Mouse (Mus musculus) olfactory bulb, adult 2 months (tissue): ENCODE measurements at regions not wholly inside any gene's neighbourhood (a gene's known extent, or its start where the extent isn't known, plus 50 kb on each side); places are given as distances from the start of the nearest gene placed in this dataset.

Experiments
- H3K27ac ChIP-seq: fragments of 200-500 bp; 2 replicates; pipeline ENCODE4 v1.5.1; 2012; ENCODE audit warnings: low read depth, low read length; ENCODE audit not compliant: insufficient read depth
- H3K4me1 ChIP-seq: fragments of 200-500 bp; 2 replicates; pipeline ENCODE4 v1.6.1; 2012; ENCODE audit warnings: low read length; ENCODE audit not compliant: control insufficient read depth, insufficient read depth
- H3K4me3 ChIP-seq: fragments of 200-500 bp; 2 replicates; pipeline ENCODE4 v1.5.1; 2012; ENCODE audit warnings: mild to moderate bottlenecking, low read depth, low read length, moderate library complexity; ENCODE audit not compliant: insufficient read depth
- CTCF ChIP-seq: fragments of 200-500 bp; IDR thresholded peaks from 2 replicates; pipeline ENCODE4 v1.5.1; 2012; ENCODE audit warnings: low read depth, mild to moderate bottlenecking, low read length, moderate library complexity; ENCODE audit not compliant: insufficient read depth
- POLR2A ChIP-seq: fragments of 200-500 bp; IDR thresholded peaks from 2 replicates; pipeline ENCODE4 v1.6.1; 2012; ENCODE audit warnings: mild to moderate bottlenecking, low read depth, low read length, moderate library complexity; ENCODE audit not compliant: insufficient read depth
- WGBS: fragments of 180-500 bp; shearing (Covaris S2); methylation state at CpG from one replicate; pipeline ENCODE4 v1.1.7; 2018; 5-methylcytosine and 5-hydroxymethylcytosine counted together

- no peak overlapping the region for H3K27ac ChIP-seq
- WGBS, result 95% methylated on average over 9 of the region's 9 CpGs
Observed at GRCm38 (mm10) chr14:58691129-58691828, 451.4 kb downstream of the 1700129C05Rik start.

GRCm38 (mm10) chr14:58687814-58688213 is 454.9 kb downstream of the 1700129C05Rik start:
- no peak for TF ChIP-seq CTCF
- TF ChIP-seq POLR2A, result no peak
- H3K27ac ChIP-seq, result no peak overlapping the region
- 89% methylated on average over 4 of the region's 4 CpGs for WGBS

More at GRCm38 (mm10) chr14:58691129-58691828, 451.4 kb downstream of the 1700129C05Rik start:
- Histone ChIP-seq H3K4me1 (no peaks in the 10 kb centered on the region), H3K4me3 (no peak overlapping the region)
- TF ChIP-seq POLR2A (no peak), CTCF (no peak)

GRCm38 (mm10) chr14:58678781-58679180 is 463.9 kb downstream of the 1700129C05Rik start:
- no peaks in the 10 kb centered on the region for H3K4me1 ChIP-seq
- no peak for TF ChIP-seq CTCF
- TF ChIP-seq POLR2A, result no peak
- H3K4me3 ChIP-seq, result no peak overlapping the region
- WGBS, result 80% methylated on average over 6 of the region's 6 CpGs
- no peak overlapping the region for H3K27ac ChIP-seq

More at GRCm38 (mm10) chr14:58687814-58688213, 454.9 kb downstream of the 1700129C05Rik start:
- Histone ChIP-seq H3K4me3 (no peak overlapping the region), H3K4me1 (no peaks in the 10 kb centered on the region)

DNA sequence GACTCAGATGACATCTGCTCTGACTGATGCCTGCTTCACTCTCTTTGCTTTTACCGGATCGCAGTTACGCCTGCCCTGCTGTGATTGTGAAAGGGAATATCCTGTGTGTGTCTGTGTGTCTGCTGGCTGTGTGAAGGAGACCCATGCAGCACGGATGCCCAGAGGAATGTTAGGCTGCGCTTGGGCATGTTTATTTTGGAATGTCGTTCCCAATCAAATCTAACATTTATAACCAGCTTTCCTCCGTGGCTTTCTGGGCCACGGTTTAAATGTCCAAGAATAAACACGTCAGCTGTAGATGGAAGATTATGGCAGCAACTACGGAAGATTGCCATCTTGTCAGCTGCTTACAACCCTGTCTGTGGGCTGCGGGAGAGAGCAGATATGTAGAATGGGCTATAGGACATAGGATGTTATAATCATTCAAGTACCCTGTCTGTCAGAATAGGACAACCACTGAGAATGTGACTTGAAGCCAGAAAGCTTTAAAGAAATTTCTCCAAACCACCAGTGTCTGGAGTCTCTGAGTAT is 464.5 kb downstream of the 1700129C05Rik start:
- TF ChIP-seq POLR2A (no peak), CTCF (no peak)
- H3K4me1 ChIP-seq, result no peaks in the 10 kb centered on the region
- H3K4me3 ChIP-seq, result no peak overlapping the region
- H3K27ac ChIP-seq, result no peak overlapping the region
- 74% methylated on average over 11 of the region's 11 CpGs for WGBS

DNA sequence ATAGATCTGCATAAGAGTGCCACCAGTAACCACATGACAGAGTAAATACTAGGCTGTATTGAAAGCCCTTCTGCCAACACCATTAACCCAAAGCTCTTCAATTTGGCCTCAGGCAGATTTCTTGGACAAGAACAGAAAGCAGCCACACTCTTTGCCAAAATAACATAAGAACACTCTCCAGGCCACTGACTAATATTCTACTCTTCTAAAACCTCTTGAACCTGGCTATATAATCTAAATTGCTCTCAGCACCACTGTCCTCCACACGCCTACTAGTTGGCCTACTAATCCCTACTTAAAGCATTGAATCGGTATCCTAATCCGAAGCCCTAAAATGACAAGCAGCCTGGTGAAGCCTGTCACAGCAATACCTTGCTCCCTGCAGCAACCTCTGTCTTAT is 467.5 kb downstream of the 1700129C05Rik start:
- Histone ChIP-seq H3K4me3 (no peak overlapping the region), H3K4me1 (no peaks in the 10 kb centered on the region), H3K27ac (no peak overlapping the region)
- 71% methylated on average over 3 of the region's 3 CpGs for WGBS
- TF ChIP-seq CTCF (no peak), POLR2A (no peak)

DNA sequence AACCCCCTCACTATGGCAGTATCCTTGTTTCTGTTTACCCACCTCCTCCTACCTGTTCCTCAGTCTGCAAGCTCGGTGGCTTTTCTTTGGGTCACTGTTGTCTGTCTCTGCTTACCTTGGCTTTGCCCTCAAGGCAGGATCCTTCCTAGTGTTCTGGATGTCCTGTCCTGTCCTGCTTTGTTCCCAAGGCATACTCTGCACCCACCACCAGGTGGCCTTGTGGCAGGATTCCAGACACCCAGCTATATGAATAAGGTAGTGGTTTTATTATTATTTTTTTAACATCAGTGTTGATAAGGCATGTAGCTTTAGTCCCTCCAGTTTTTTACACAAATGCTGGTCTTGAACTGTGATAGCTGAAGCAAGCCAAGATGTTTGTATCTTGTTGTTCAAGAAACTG is 478.7 kb downstream of the 1700129C05Rik start:
- 66% methylated on average over 1 of the region's 1 CpGs for WGBS
- TF ChIP-seq POLR2A (no peak), CTCF (no peak)
- no peaks in the 10 kb centered on the region for H3K4me1 ChIP-seq
- H3K4me3 ChIP-seq, result no peak overlapping the region
- no peak overlapping the region for H3K27ac ChIP-seq

DNA sequence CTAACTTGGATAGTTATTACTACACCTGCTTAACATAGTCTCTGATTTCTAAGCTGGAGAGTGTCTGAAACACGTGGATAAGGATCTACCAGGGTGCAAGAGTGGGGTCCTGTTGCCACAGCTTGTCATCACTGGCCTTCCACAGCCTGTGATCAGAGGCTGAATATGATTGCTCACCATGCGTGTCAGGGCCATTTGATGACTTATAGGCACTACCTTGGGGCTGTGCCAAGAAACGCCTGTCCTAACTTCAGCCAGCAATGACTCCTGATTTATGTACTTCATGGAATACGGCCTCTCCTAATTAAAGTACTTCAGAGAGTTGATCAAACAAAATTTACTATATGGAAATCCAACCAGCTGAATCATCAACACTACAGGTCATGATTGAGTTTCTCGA is 480.1 kb downstream of the 1700129C05Rik start:
- no peaks in the 10 kb centered on the region for H3K4me1 ChIP-seq
- H3K27ac ChIP-seq, result no peak overlapping the region
- WGBS, result 91% methylated on average over 5 of the region's 5 CpGs
- no peak for TF ChIP-seq POLR2A
- TF ChIP-seq CTCF, result no peak
- H3K4me3 ChIP-seq, result no peak overlapping the region

- H3K4me1 ChIP-seq, result no peaks in the 10 kb centered on the region
- WGBS, result 93% methylated on average over 3 of the region's 3 CpGs
- no peak overlapping the region for H3K4me3 ChIP-seq
- TF ChIP-seq CTCF (no peak), POLR2A (no peak)
- no peak overlapping the region for H3K27ac ChIP-seq
Observed at GRCm38 (mm10) chr14:58661416-58661815, 481.3 kb downstream of the 1700129C05Rik start.

GRCm38 (mm10) chr14:58657263-58657662 is 485.4 kb downstream of the 1700129C05Rik start:
- Histone ChIP-seq H3K27ac (no peak overlapping the region), H3K4me1 (no peaks in the 10 kb centered on the region), H3K4me3 (no peak overlapping the region)
- TF ChIP-seq CTCF (no peak), POLR2A (no peak)
- 79% methylated on average over 2 of the region's 2 CpGs for WGBS

DNA sequence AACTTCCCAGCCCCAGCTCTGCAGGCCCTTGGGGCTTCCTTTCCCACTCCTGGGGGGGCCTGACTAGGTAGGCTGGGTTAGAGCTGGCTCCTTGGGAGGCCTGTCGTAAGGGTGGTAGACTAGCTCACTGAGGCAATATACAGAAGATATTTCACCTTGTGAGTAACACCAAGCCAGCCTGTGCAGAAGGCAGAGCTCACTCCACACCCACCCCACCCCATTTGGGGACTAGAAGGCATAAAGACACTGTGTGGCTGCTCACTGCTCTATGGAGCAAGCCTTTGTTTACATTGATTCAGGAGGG is 485.8 kb downstream of the 1700129C05Rik start:
- Histone ChIP-seq H3K4me1 (no peaks in the 10 kb centered on the region), H3K27ac (no peak overlapping the region), H3K4me3 (no peak overlapping the region)
- no peak for TF ChIP-seq POLR2A
- 52% methylated on average over 1 of the region's 1 CpGs for WGBS
